Mouse (Mus musculus) limb, embryonic 11.5 days (tissue): ENCODE results near the gene Steap3. TPM values are rescaled to one million over a fixed set of nuclear protein-coding genes. Genes with fewer than 3 reads are reported as not detected.

Experiments
- ATAC-seq: fragments of 200-750 bp; cut with Nextera tagmentation; 2 replicates; pipeline ENCODE4 v1.8.0; 2017; ENCODE audit warnings: low read depth; ENCODE audit not compliant: insufficient number of reproducible peaks, low FRiP score, low TSS enrichment
- DNase-seq: peaks from one replicate; pipeline ENCODE4 v3.0.0-alpha.2; 2015; ENCODE audit warnings: low spot score
- H3K27ac ChIP-seq: fragments of 300-500 bp; sonication (generic); replicated peaks from 2 replicates; pipeline ENCODE4 v1.5.1; 2014; ENCODE audit warnings: low read depth, mild to moderate bottlenecking, low read length
- H3K27me3 ChIP-seq: fragments of 300-500 bp; sonication (generic); 2 replicates; pipeline ENCODE4 v1.6.1; 2014; ENCODE audit warnings: mild to moderate bottlenecking, low read length, mixed read lengths; ENCODE audit not compliant: control insufficient read depth, insufficient read depth
- H3K36me3 ChIP-seq: fragments of 300-500 bp; sonication (generic); 2 replicates; pipeline ENCODE4 v1.6.1; 2014; ENCODE audit warnings: mild to moderate bottlenecking, low read length, moderate library complexity, mixed read lengths; ENCODE audit not compliant: control insufficient read depth, insufficient read depth
- H3K4me1 ChIP-seq: fragments of 300-500 bp; sonication (generic); 2 replicates; pipeline ENCODE4 v1.6.1; 2014; ENCODE audit warnings: low read length, mixed read lengths; ENCODE audit not compliant: control insufficient read depth, insufficient read depth
- H3K4me2 ChIP-seq: fragments of 300-500 bp; sonication (generic); 2 replicates; pipeline ENCODE4 v1.6.1; 2014; ENCODE audit warnings: low read depth, mild to moderate bottlenecking, moderate library complexity; ENCODE audit not compliant: severe bottlenecking
- H3K4me3 ChIP-seq: fragments of 300-500 bp; sonication (generic); 2 replicates; pipeline ENCODE4 v1.5.1; 2014; ENCODE audit warnings: low read depth, low read length
- H3K9ac ChIP-seq: fragments of 300-500 bp; sonication (generic); 2 replicates; pipeline ENCODE4 v1.6.1; 2014; ENCODE audit warnings: mild to moderate bottlenecking, low read length
- H3K9me3 ChIP-seq: fragments of 300-500 bp; sonication (generic); 2 replicates; pipeline ENCODE4 v1.6.1; 2016; ENCODE audit warnings: low read length; ENCODE audit not compliant: control insufficient read depth
- WGBS: fragments of 180-500 bp; shearing (Covaris S2); extraction: QIAGEN DNeasy Blood & Tissue Kit; methylation state at CpG from one replicate; pipeline ENCODE4 v1.1.7; 2014; 5-methylcytosine and 5-hydroxymethylcytosine counted together
- polyA plus RNA-seq: library from polyadenylated mRNA; unstranded; fragments of >200 nt; fragmentation: Nextera tagmentation; extraction: Ambion mirVana; gene quantifications from 2 replicates; pipeline ENCODE4 v1.2.1, GENCODE M21; 2014

The Steap3 gene
- polyA plus RNA-seq, 1 experiment from 2014 or later = 2.9 TPM

DNA sequence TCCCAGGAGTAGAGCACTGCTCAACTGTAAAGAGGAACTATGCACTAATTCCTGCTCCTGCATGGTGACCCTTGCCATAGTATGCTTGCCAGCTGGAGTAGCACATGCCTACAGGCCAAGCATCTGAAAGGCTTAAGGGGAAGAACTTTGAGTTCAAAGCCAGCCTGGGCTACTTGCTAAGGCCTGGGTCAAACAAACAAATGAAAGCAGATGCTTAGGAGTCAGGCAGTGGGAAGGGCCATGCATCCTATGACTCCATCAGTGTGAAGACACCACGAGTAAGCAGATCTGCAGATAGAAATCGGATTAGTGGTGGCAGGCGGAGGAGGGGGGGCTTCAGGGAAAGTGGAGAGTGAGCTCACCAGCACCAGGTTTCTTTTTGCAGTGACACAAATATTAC is 25.2 kb downstream of the Steap3 start:
- Histone ChIP-seq H3K36me3 (no peaks in the 10 kb centered on the region), H3K4me1 (no peaks in the 10 kb centered on the region), H3K9ac (no peak overlapping the region), H3K9me3 (no peaks in the 10 kb centered on the region), H3K4me2 (no peak overlapping the region), H3K27ac (no peak overlapping the region), H3K27me3 (no peaks in the 10 kb centered on the region), H3K4me3 (no peak overlapping the region)
- ATAC-seq (no peak), DNase-seq (no peak)
- 72% methylated on average over 3 of the region's 3 CpGs for WGBS

DNA sequence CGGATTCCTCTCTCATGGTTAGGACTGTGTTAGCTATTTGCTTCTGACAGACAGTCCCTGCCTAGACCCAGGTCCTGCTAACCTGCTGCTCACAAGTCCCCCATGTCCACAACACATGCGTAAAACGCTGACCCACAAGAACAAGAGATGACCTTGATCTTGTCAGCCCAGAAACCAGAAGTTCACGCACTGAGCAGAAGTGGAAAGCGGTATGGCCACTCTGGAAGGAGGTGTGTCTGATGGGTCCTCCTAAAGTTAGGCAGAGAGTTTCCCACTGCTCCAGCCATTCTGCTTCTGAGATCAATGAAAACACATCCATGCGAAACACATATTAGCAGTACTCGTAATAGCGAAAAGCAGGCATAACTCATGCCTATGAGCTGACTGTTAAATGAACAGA is 25.6 kb downstream of the Steap3 start:
- no peaks in the 10 kb centered on the region for H3K27me3 ChIP-seq
- H3K9ac ChIP-seq = no peak overlapping the region
- H3K36me3 ChIP-seq = no peaks in the 10 kb centered on the region
- no peak overlapping the region for H3K27ac ChIP-seq
- no peaks in the 10 kb centered on the region for H3K4me1 ChIP-seq
- no peak for ATAC-seq
- 92% methylated on average over 8 of the region's 8 CpGs for WGBS
- DNase-seq = no peak
- no peak overlapping the region for H3K4me2 ChIP-seq
- H3K9me3 ChIP-seq = no peaks in the 10 kb centered on the region
- no peak overlapping the region for H3K4me3 ChIP-seq

DNA sequence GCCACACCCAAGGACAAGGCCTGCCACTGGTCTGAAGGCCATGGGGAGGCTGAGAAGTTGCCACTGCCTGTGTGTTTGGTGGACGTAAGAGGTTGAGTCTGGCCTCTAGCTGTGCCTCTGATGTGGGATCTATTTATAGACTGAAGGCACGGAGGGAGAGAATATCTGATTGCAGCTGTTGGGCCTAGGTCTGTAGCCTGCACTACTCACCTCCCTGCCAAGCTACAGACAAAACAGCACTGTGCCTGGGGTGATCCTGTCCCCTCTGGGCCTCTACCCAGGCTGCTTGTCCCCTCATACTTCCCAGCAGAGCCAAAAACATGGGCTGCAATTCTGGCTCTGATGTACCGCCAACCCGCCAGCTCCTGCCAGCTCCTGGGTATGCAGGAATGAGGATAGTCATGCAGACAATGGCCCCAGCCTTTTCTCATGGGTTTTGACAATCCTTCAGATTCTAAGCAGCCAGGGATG is 26.8 kb downstream of the Steap3 start:
- ATAC-seq = no peak
- Histone ChIP-seq H3K4me2 (no peak overlapping the region), H3K27me3 (no peaks in the 10 kb centered on the region), H3K4me3 (no peak overlapping the region), H3K36me3 (no peaks in the 10 kb centered on the region), H3K27ac (no peak overlapping the region), H3K9ac (no peak overlapping the region), H3K4me1 (no peaks in the 10 kb centered on the region), H3K9me3 (no peaks in the 10 kb centered on the region)
- no peak for DNase-seq
- WGBS = 55% methylated on average over 4 of the region's 4 CpGs

DNA sequence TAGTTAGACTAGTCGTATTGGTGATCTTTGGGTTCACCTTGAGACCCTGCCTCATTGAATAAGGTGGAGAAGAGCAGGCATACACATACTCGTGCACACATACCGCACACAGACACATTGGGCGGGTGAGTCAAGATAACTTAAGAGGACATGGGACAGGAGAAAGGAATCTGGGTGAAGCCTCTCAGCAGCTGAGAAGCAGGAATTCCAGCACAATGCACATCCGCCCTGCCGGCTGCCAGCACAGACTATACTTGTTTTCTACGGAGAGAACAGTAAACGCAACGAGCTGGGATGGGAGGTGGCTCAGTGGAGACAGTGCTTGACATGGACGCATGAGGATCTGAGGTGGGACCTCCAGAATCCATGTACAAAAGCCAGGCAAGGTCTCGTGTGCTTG is 27.9 kb downstream of the Steap3 start:
- ATAC-seq = no peak
- 92% methylated on average over 11 of the region's 11 CpGs for WGBS
- no peak for DNase-seq

DNA sequence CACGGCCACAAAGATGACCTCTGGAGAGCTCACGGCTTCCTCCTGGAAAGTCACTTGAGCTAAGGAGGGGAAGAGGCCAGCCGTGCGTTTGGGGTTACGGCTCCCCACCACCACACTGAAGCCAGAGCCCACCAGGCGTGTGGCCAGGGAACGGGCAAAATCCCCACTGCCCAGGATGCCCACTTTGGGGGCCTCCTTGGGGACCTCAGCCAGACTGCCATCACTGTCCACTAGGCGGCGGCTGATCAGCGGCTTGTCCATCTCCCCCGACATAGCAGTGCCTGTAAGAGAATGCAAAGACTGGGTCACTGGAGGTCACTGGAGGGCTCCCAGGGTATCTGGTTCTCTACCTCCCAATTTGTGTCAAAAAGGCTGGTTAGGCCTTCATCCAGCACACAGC is 28.5 kb downstream of the Steap3 start:
- Histone ChIP-seq H3K9me3 (no peaks in the 10 kb centered on the region), H3K36me3 (no peaks in the 10 kb centered on the region), H3K27me3 (no peaks in the 10 kb centered on the region), H3K4me2 (no peak overlapping the region), H3K27ac (no peak overlapping the region), H3K9ac (no peak overlapping the region), H3K4me1 (no peaks in the 10 kb centered on the region), H3K4me3 (no peak overlapping the region)
- WGBS = 78% methylated on average over 11 of the region's 11 CpGs
- no peak for DNase-seq
- ATAC-seq = no peak

More for the DNA sequence above, 27.9 kb downstream of the Steap3 start:
- no peaks in the 10 kb centered on the region for H3K4me1 ChIP-seq
- no peak overlapping the region for H3K9ac ChIP-seq
- no peak overlapping the region for H3K27ac ChIP-seq
- H3K27me3 ChIP-seq = no peaks in the 10 kb centered on the region
- H3K4me3 ChIP-seq = no peak overlapping the region
- H3K36me3 ChIP-seq = no peaks in the 10 kb centered on the region
- H3K4me2 ChIP-seq = no peak overlapping the region
- no peaks in the 10 kb centered on the region for H3K9me3 ChIP-seq

DNA sequence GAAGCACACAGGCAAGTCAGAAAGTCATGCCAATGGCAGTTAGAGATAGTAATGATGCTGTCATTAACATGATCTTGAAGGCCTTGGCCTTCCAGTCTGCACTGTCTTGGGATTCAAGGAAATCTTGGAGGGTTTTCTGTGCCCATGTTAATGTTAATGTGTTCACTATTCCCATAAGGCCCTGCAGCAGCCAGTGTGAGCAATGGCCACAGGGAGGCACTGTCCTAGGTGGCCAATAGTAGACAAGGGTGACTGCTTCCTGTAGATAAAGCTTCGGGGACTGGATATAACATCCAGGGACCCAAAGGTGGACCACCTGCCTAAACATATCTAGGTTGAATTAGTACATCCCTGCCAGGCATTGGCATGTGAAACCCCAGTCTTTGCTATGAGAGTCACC is 35.4 kb downstream of the Steap3 start:
- Histone ChIP-seq H3K27ac (no peak overlapping the region), H3K4me2 (no peak overlapping the region), H3K4me3 (no peak overlapping the region), H3K36me3 (no peaks in the 10 kb centered on the region), H3K9me3 (no peaks in the 10 kb centered on the region), H3K9ac (no peak overlapping the region), H3K27me3 (no peaks in the 10 kb centered on the region), H3K4me1 (no peaks in the 10 kb centered on the region)
- ATAC-seq (no peak), DNase-seq (no peak)
- WGBS = 88% methylated on average over 1 of the region's 1 CpGs

DNA sequence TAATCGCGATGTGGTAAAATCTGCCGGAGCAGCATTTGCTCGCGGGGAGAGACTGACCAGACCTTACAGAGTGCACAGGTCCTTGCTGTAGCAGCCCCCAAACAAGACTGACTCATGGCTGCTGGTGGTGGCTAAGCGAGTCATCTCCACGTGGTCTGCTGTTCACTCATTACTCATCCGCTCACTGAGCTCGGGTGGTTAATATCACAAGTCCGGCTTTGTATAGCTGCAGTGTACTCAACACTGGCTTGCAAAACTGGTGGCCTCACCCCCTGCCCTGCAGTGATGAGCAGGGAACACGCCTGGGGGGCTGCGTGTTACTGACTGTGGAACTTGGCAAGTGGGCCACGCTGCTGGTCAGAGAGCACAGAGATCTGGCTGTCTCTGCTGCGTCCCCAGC is 36.1 kb downstream of the Steap3 start:
- Histone ChIP-seq H3K27me3 (no peaks in the 10 kb centered on the region), H3K36me3 (no peaks in the 10 kb centered on the region), H3K4me1 (no peaks in the 10 kb centered on the region), H3K9ac (no peak overlapping the region), H3K9me3 (no peaks in the 10 kb centered on the region), H3K4me3 (no peak overlapping the region), H3K4me2 (no peak overlapping the region), H3K27ac (no peak overlapping the region)
- DNase-seq (no peak), ATAC-seq (no peak)
- 87% methylated on average over 14 of the region's 14 CpGs for WGBS

DNA sequence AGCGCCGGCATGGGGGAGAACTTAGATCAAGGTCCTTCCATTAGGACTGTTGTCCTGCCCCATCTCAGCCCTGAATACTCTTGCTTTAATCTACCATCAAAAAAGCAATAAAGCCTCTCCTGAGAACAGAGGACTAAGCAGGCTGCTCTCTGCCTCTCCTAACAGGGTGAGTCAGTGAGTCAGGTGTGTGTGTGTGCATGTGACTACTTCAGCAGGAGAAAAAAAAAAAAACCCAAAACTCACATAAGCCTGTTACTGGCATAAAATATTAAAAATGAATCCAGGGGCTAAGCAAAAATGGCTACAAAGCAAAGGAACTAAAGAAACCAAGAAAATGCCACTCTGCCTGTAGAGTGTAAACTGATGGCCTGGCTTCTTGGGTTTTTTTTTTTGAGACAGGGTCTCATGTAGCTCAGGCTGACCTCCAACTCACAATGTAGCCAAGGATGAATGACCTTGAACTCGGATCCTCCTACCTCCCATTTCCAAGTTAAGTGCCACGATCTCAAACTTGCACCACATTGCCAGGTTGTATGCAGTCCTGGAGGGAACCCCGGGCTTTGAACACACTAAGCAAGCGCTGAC is 36.8 kb downstream of the Steap3 start:
- no peak overlapping the region for H3K9ac ChIP-seq
- 89% methylated on average over 6 of the region's 6 CpGs for WGBS
- no peak overlapping the region for H3K27ac ChIP-seq
- H3K36me3 ChIP-seq = no peaks in the 10 kb centered on the region
- H3K4me3 ChIP-seq = no peak overlapping the region
- no peaks in the 10 kb centered on the region for H3K4me1 ChIP-seq
- no peak for DNase-seq
- H3K9me3 ChIP-seq = no peaks in the 10 kb centered on the region
- no peak for ATAC-seq
- H3K27me3 ChIP-seq = no peaks in the 10 kb centered on the region
- no peak overlapping the region for H3K4me2 ChIP-seq

DNA sequence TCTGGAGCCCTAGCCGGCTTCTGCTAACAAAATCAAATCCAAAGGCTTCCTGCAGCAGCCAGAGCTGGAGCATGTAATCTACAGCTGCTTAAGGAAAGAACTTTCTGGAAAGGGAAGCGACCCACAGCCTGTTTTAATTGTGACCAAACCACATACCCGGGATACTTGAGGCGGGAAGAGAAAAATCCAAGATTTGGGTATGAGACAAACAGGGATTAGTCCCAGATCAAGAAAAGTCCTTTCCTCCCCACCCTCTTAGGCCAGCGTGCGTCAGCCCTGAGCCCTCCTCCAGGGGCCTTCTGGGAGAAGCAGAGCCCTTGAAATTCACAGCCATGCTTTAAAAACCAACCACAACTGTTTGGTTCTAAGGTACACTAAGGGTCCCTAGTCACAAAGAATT is 40.3 kb downstream of the Steap3 start:
- ATAC-seq (no peak), DNase-seq (no peak)
- Histone ChIP-seq H3K4me2 (no peak overlapping the region), H3K9ac (no peak overlapping the region), H3K4me3 (no peak overlapping the region), H3K9me3 (no peaks in the 10 kb centered on the region), H3K36me3 (no peaks in the 10 kb centered on the region), H3K27me3 (no peaks in the 10 kb centered on the region), H3K27ac (no peak overlapping the region), H3K4me1 (no peaks in the 10 kb centered on the region)
- WGBS = 73% methylated on average over 6 of the region's 6 CpGs
